Mouse (Mus musculus) erythroblast, embryonic 14.5 days (primary cell): ENCODE measurements at regions not wholly inside any gene's neighbourhood (a gene's known extent, or its start where the extent isn't known, plus 50 kb on each side); places are given as distances from the start of the nearest gene placed in this dataset.

Experiments
- GATA1 ChIP-seq: IDR thresholded peaks from 2 replicates; pipeline ENCODE4 v1.6.1; 2012; ENCODE audit warnings: low read length, inconsistent platforms, mixed read lengths
- TAL1 ChIP-seq: IDR thresholded peaks from 3 replicates; pipeline ENCODE4 v1.6.1; 2012; ENCODE audit warnings: low read length, inconsistent platforms, mixed read lengths

DNA sequence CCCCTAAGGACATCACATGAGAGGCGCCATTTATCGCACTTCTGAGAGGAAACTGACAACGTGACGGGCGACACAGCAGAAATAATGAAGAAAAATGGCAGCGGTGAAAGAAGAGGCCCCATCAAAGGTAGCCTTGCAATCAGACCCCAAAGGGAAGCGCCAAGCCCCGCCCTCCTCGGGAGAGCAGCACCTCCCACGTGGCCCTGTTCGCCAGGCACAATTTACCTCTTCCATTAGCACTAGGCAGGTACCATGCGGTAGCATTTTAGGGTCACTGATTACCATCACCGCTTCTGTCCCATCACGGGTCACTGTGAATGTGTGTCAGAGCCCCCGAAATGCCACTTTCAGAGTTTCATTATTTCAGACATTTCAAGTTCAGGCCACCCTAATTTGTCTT lies 69.7 kb upstream of the Cadm1 start:
- TF ChIP-seq GATA1 (no peak), TAL1 (no peak)
